Mouse (Mus musculus) CH12.LX (cell line): ENCODE measurements at regions not wholly inside any gene's neighbourhood (a gene's known extent, or its start where the extent isn't known, plus 50 kb on each side); places are given as distances from the start of the nearest gene placed in this dataset.

Source experiments
- DNase-seq: peaks from one replicate; pipeline ENCODE4 v3.0.0-alpha.2; 2013; ENCODE audit errors: extremely low read depth
- H3K27ac ChIP-seq: 2 replicates; pipeline ENCODE4 v1.5.1; 2012; ENCODE audit warnings: low read depth, mild to moderate bottlenecking, control low read depth, moderate library complexity; ENCODE audit not compliant: insufficient read depth
- H3K27me3 ChIP-seq: replicated peaks from 2 replicates; pipeline ENCODE3; 2012; ENCODE audit warnings: inconsistent platforms
- H3K36me3 ChIP-seq, 2 experiments: replicated peaks in 1 of 2; 2 replicates each; pipeline versions ENCODE3 to v1.6.1; 2012; ENCODE audit warnings: inconsistent platforms in 1 of 2, low read length in 1 of 2, mild to moderate bottlenecking in 1 of 2, mixed read lengths in 1 of 2, moderate library complexity in 1 of 2; ENCODE audit not compliant: control insufficient read depth in 1 of 2, insufficient read depth in 1 of 2
- H3K4me1 ChIP-seq, 2 experiments: 2 replicates each; pipeline ENCODE4 v1.6.1; 2012; ENCODE audit warnings: inconsistent platforms in 1 of 2, moderate library complexity in 1 of 2; ENCODE audit not compliant: insufficient read depth in 2 of 2, control insufficient read depth in 1 of 2
- H3K4me2 ChIP-seq: 2 replicates; pipeline ENCODE4 v1.6.1; 2012; ENCODE audit warnings: low read depth, mild to moderate bottlenecking, control low read depth; ENCODE audit not compliant: poor library complexity, insufficient read depth, severe bottlenecking
- H3K4me3 ChIP-seq, 3 experiments: fragments of 150-350 bp in 1 of 3; sonication (generic) in 1 of 3; replicated peaks in 1 of 3; 2 replicates each; pipeline versions ENCODE3 to v1.5.1; 2011 to 2012; ENCODE audit warnings: low read depth in 2 of 3, low read length in 2 of 3, mild to moderate bottlenecking in 2 of 3, moderate library complexity in 2 of 3, control low read depth in 1 of 3, improper control_type of control experiment in 1 of 3, inconsistent platforms in 1 of 3, mixed read lengths in 1 of 3; ENCODE audit not compliant: poor library complexity in 1 of 3
- H3K79me2 ChIP-seq: replicated peaks from 2 replicates; pipeline ENCODE4 v1.6.1; 2012; ENCODE audit warnings: mild to moderate bottlenecking, moderate library complexity; ENCODE audit not compliant: control insufficient read depth, poor library complexity, insufficient read depth, severe bottlenecking; ENCODE audit errors: extremely low read depth
- H3K9ac ChIP-seq: 2 replicates; pipeline ENCODE4 v1.6.1; 2012; ENCODE audit warnings: low read depth, mild to moderate bottlenecking, control low read depth, moderate library complexity; ENCODE audit not compliant: insufficient read depth
- H3K9me3 ChIP-seq: replicated peaks from 2 replicates; pipeline ENCODE3; 2012; ENCODE audit warnings: low read length, inconsistent platforms, mixed read lengths
- BHLHE40 ChIP-seq: IDR thresholded peaks from 2 replicates; pipeline ENCODE4 v1.6.1; 2011; ENCODE audit warnings: mild to moderate bottlenecking, low read depth, low read length, improper control_type of control experiment
- CTCF ChIP-seq, 2 experiments: IDR thresholded peaks in 1 of 2; conservative IDR thresholded peaks in 1 of 2; 2 replicates each; pipeline ENCODE4 v1.5.1; 2011 to 2012; ENCODE audit warnings: low read depth in 2 of 2, low read length in 2 of 2, improper control_type of control experiment in 1 of 2, inconsistent platforms in 1 of 2, mild to moderate bottlenecking in 1 of 2, moderate library complexity in 1 of 2
- E2F4 ChIP-seq: IDR thresholded peaks from 2 replicates; pipeline ENCODE4 v1.6.1; 2011; ENCODE audit warnings: low read depth, low read length, improper control_type of control experiment; ENCODE audit not compliant: insufficient replicate concordance
- EP300 ChIP-seq: IDR thresholded peaks from 2 replicates; pipeline ENCODE4 v1.6.1; 2011; ENCODE audit warnings: low read length, improper control_type of control experiment
- MAFK ChIP-seq: IDR thresholded peaks from 2 replicates; pipeline ENCODE4 v1.6.1; 2011; ENCODE audit warnings: low read length, improper control_type of control experiment; ENCODE audit not compliant: insufficient replicate concordance
- MAX ChIP-seq: IDR thresholded peaks from 2 replicates; pipeline ENCODE4 v1.6.1; 2011; ENCODE audit warnings: low read length, improper control_type of control experiment
- MXI1 ChIP-seq: IDR thresholded peaks from 2 replicates; pipeline ENCODE4 v1.6.1; 2011; ENCODE audit warnings: mild to moderate bottlenecking, low read depth, low read length, improper control_type of control experiment
- NRF1 ChIP-seq: IDR thresholded peaks from 2 replicates; pipeline ENCODE4 v1.6.1; 2014; ENCODE audit warnings: low read depth, mild to moderate bottlenecking, inconsistent platforms, low read length, improper control_type of control experiment, moderate library complexity
- POLR2A ChIP-seq: IDR thresholded peaks from 2 replicates; pipeline ENCODE4 v1.6.1; 2011; ENCODE audit warnings: low read depth, mild to moderate bottlenecking, improper control_type of control experiment, low read length
- POLR2AphosphoS2 ChIP-seq: IDR thresholded peaks from 2 replicates; pipeline ENCODE4 v1.6.1; 2011; ENCODE audit warnings: low read depth, low read length, improper control_type of control experiment
- SIN3A ChIP-seq: IDR thresholded peaks from 2 replicates; pipeline ENCODE4 v1.6.1; 2012; ENCODE audit warnings: low read length, improper control_type of control experiment, inconsistent platforms
- SMC3 ChIP-seq: IDR thresholded peaks from 2 replicates; pipeline ENCODE4 v1.6.1; 2011; ENCODE audit warnings: low read depth, low read length, improper control_type of control experiment
- TCF12 ChIP-seq: IDR thresholded peaks from 2 replicates; pipeline ENCODE4 v1.6.1; 2014; ENCODE audit warnings: low read depth, mild to moderate bottlenecking, inconsistent platforms, low read length, improper control_type of control experiment
- USF1 ChIP-seq: IDR thresholded peaks from 2 replicates; pipeline ENCODE4 v1.6.1; 2014; ENCODE audit warnings: low read depth, mild to moderate bottlenecking, inconsistent platforms, low read length, improper control_type of control experiment
- USF2 ChIP-seq: conservative IDR thresholded peaks from 2 replicates; pipeline ENCODE4 v1.6.1; 2011; ENCODE audit warnings: low read depth, low read length, improper control_type of control experiment
- ZKSCAN1 ChIP-seq: IDR thresholded peaks from 2 replicates; pipeline ENCODE4 v1.6.1; 2012; ENCODE audit warnings: low read depth, inconsistent platforms, low read length, improper control_type of control experiment, borderline replicate concordance
- ZNF384 ChIP-seq: IDR thresholded peaks from 2 replicates; pipeline ENCODE4 v1.6.1; 2012; ENCODE audit warnings: low read depth, low read length, improper control_type of control experiment, inconsistent platforms
- dilution Hi-C: fragments of 300-500 bp; cut with MboI; formaldehyde crosslinking; loops from 2 replicates; pipeline ENCODE4 v1.14.3; 2020; ENCODE audit warnings: low sequenced_read_pairs; ENCODE audit not compliant: extremely low pct_unique_long_range_greater_than_20kb, extremely low pct_ligation_motif_present
- in situ Hi-C: fragments of 300-500 bp; cut with MboI; formaldehyde crosslinking; loops from 3 replicates; pipeline ENCODE4 v1.14.3; 2019; ENCODE audit warnings: low sequenced_read_pairs, low pct_ligation_motif_present, low pct_unique_long_range_greater_than_20kb, mixed read lengths

GRCm38 (mm10) chr9:46724231-46724630, 274.3 kb upstream of the Gm4791 start:
- TF ChIP-seq ZNF384, result no peak
- TF ChIP-seq BHLHE40, result no peak
- TF ChIP-seq E2F4, result no peak
- TF ChIP-seq USF2, result no peak
- TF ChIP-seq POLR2A, result no peak
- TF ChIP-seq SIN3A, result no peak
- no peak for TF ChIP-seq NRF1
- TF ChIP-seq SMC3, result no peak
- TF ChIP-seq POLR2AphosphoS2, result no peak
- TF ChIP-seq MXI1, result no peak
- TF ChIP-seq CTCF (conservative IDR thresholded peaks at IDR 0.05 in 1 of 2, IDR thresholded peaks at IDR 0.05 in 1 of 2; ENCODE audit: low read depth in 2 of 2, low read length in 2 of 2), result no peak
- in situ Hi-C loops, result no loop called here
- Histone ChIP-seq H3K27me3 (peaks cover 27% of the 10 kb centered on the region), H3K4me1 (no peaks in the 10 kb centered on the region), H3K9ac (no peak overlapping the region), H3K9me3 (no peaks in the 10 kb centered on the region), H3K27ac (no peak overlapping the region), H3K36me3 (no peaks in the 10 kb centered on the region), H3K79me2 (no peaks in the 10 kb centered on the region), H3K4me3 (no peak overlapping the region), H3K4me2 (no peak overlapping the region)
- dilution Hi-C loops, result no loop called here
- DNase-seq, result no peak

DNA sequence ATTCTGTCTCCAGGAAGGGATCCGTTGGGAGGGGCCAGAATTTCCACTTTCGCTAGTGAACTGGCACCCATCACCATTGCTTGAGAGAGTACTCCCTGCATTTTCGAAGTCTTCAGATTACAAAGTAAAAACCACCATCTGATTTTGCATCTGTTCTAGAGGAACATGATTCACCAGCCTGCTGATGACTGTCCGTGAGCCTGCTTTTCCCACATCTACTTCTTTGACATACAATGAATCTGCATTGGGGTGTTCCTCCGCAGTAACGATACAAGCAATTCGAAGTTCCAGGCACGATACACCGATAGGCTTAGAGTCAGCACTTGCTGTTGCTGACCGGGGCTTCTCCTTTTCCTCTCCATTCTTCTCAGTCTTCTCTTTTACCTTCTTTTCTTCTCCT, 285.1 kb upstream of the Gm4791 start:
- Histone ChIP-seq H3K79me2 (no peaks in the 10 kb centered on the region), H3K27me3 (peaks cover 26% of the 10 kb centered on the region), H3K27ac (no peak overlapping the region), H3K4me2 (no peak overlapping the region), H3K36me3 (no peaks in the 10 kb centered on the region), H3K9ac (no peak overlapping the region), H3K4me1 (no peaks in the 10 kb centered on the region), H3K4me3 (no peak overlapping the region), H3K9me3 (no peaks in the 10 kb centered on the region)
- no peak for DNase-seq
- in situ Hi-C loops, result no loop called here
- TF ChIP-seq SIN3A (no peak), EP300 (no peak), BHLHE40 (no peak), ZKSCAN1 (no peak), TCF12 (no peak), MAX (no peak), SMC3 (no peak), USF1 (no peak), MAFK (no peak)
- dilution Hi-C loops, result no loop called here
